Mouse (Mus musculus) stomach, embryonic 14.5 days (tissue): ENCODE measurements around the gene Kcnab2. TPM values are rescaled to one million over a fixed set of nuclear protein-coding genes. Genes with fewer than 3 reads are reported as not detected.

Source experiments
- ATAC-seq: fragments of 200-750 bp; cut with Nextera tagmentation; 2 replicates; pipeline ENCODE4 v1.8.0; 2017; ENCODE audit warnings: low read depth, moderate TSS enrichment; ENCODE audit not compliant: insufficient number of reproducible peaks, insufficient read depth, low FRiP score
- H3K27ac ChIP-seq: fragments of 300-500 bp; sonication (generic); 2 replicates; pipeline ENCODE4 v1.5.1; 2014; ENCODE audit warnings: mild to moderate bottlenecking, low read length, moderate library complexity, mixed read lengths
- H3K27me3 ChIP-seq: fragments of 300-500 bp; sonication (generic); 2 replicates; pipeline ENCODE4 v1.6.1; 2014; ENCODE audit warnings: low read length, control low read depth, mixed read lengths; ENCODE audit not compliant: control insufficient read depth, insufficient read depth
- H3K36me3 ChIP-seq: fragments of 300-500 bp; sonication (generic); 2 replicates; pipeline ENCODE4 v1.6.1; 2014; ENCODE audit warnings: mild to moderate bottlenecking, control low read depth, low read length, moderate library complexity, mixed read lengths; ENCODE audit not compliant: control insufficient read depth, insufficient read depth
- H3K4me1 ChIP-seq: fragments of 300-500 bp; sonication (generic); 2 replicates; pipeline ENCODE4 v1.6.1; 2014; ENCODE audit warnings: low read length, control low read depth, mixed read lengths; ENCODE audit not compliant: control insufficient read depth, insufficient read depth
- H3K4me2 ChIP-seq: fragments of 300-500 bp; sonication (generic); replicated peaks from 2 replicates; pipeline ENCODE4 v1.6.1; 2014; ENCODE audit warnings: low read depth, low read length, control low read depth
- H3K4me3 ChIP-seq: fragments of 300-500 bp; sonication (generic); 2 replicates; pipeline ENCODE4 v1.5.1; 2014; ENCODE audit warnings: low read depth, low read length, control low read depth
- H3K9ac ChIP-seq: fragments of 300-500 bp; sonication (generic); replicated peaks from 2 replicates; pipeline ENCODE4 v1.6.1; 2014; ENCODE audit warnings: low read depth, mild to moderate bottlenecking, control low read depth, low read length, moderate library complexity, mixed read lengths
- H3K9me3 ChIP-seq: fragments of 300-500 bp; sonication (generic); 2 replicates; pipeline ENCODE4 v1.6.1; 2016; ENCODE audit warnings: low read depth, low read length, control low read depth; ENCODE audit not compliant: control insufficient read depth
- WGBS: fragments of 180-500 bp; shearing (Covaris S2); extraction: QIAGEN DNeasy Blood & Tissue Kit; methylation state at CpG from one replicate; pipeline ENCODE4 v1.1.7; 2014; 5-methylcytosine and 5-hydroxymethylcytosine counted together
- polyA plus RNA-seq: library from polyadenylated mRNA; unstranded; fragments of >200 nt; fragmentation: Nextera tagmentation; extraction: Ambion mirVana; gene quantifications from 2 replicates; pipeline ENCODE4 v1.2.1, GENCODE M21; 2014

Kcnab2 gene
- polyA plus RNA-seq, 1 experiment from 2014 or later = 4.1 TPM

- H3K27ac ChIP-seq = no peak overlapping the region
Measured at GRCm38 (mm10) chr4:152447731-152448665, 29.7 kb downstream of the Kcnab2 start.

GRCm38 (mm10) chr4:152446178-152446577 is 31.5 kb downstream of the Kcnab2 start:
- Histone ChIP-seq H3K4me2 (no peak overlapping the region), H3K4me3 (no peak overlapping the region), H3K9me3 (no peaks in the 10 kb centered on the region), H3K27ac (no peak overlapping the region), H3K4me1 (no peaks in the 10 kb centered on the region), H3K27me3 (no peaks in the 10 kb centered on the region), H3K9ac (no peak overlapping the region), H3K36me3 (no peaks in the 10 kb centered on the region)
- 79% methylated on average over 10 of the region's 10 CpGs for whole genome bisulfite sequencing
- no peak for ATAC-seq

More at GRCm38 (mm10) chr4:152447731-152448665, 29.7 kb downstream of the Kcnab2 start:
- ATAC-seq = no peak
- 69% methylated on average over 22 of the region's 22 CpGs for WGBS
- Histone ChIP-seq H3K27me3 (no peaks in the 10 kb centered on the region), H3K36me3 (no peaks in the 10 kb centered on the region), H3K9ac (no peak overlapping the region), H3K4me1 (no peaks in the 10 kb centered on the region), H3K9me3 (no peaks in the 10 kb centered on the region), H3K4me2 (no peak overlapping the region), H3K4me3 (no peak overlapping the region)

- Histone ChIP-seq H3K4me2 (no peak overlapping the region), H3K9ac (no peak overlapping the region), H3K4me1 (no peaks in the 10 kb centered on the region), H3K9me3 (no peaks in the 10 kb centered on the region), H3K36me3 (no peaks in the 10 kb centered on the region), H3K27ac (no peak overlapping the region), H3K4me3 (no peak overlapping the region), H3K27me3 (no peaks in the 10 kb centered on the region)
- 37% methylated on average over 9 of the region's 9 CpGs for WGBS
- no peak for ATAC-seq
Measured at GRCm38 (mm10) chr4:152441536-152441935, 36.1 kb downstream of the Kcnab2 start.

- WGBS = 57% methylated on average over 9 of the region's 9 CpGs
- Histone ChIP-seq H3K9ac (no peak overlapping the region), H3K9me3 (no peaks in the 10 kb centered on the region), H3K4me1 (no peaks in the 10 kb centered on the region), H3K4me3 (no peak overlapping the region), H3K27me3 (no peaks in the 10 kb centered on the region), H3K4me2 (no peak overlapping the region), H3K36me3 (no peaks in the 10 kb centered on the region), H3K27ac (no peak overlapping the region)
- no peak for ATAC-seq
Measured at GRCm38 (mm10) chr4:152440882-152441281, 36.8 kb downstream of the Kcnab2 start.

GRCm38 (mm10) chr4:152435255-152435654 is 42.4 kb downstream of the Kcnab2 start:
- H3K27ac ChIP-seq = no peak overlapping the region
- no peak overlapping the region for H3K9ac ChIP-seq
- H3K4me3 ChIP-seq = no peak overlapping the region
- no peaks in the 10 kb centered on the region for H3K27me3 ChIP-seq
- H3K9me3 ChIP-seq = no peaks in the 10 kb centered on the region
- H3K4me2 ChIP-seq = peak overlapping the region; percentile 31
- no peaks in the 10 kb centered on the region for H3K4me1 ChIP-seq
- H3K36me3 ChIP-seq = no peaks in the 10 kb centered on the region
- 10% methylated on average over 10 of the region's 10 CpGs for WGBS
- ATAC-seq = no peak

- ATAC-seq = peak; percentile 82
- no peaks in the 10 kb centered on the region for H3K4me1 ChIP-seq
- no peaks in the 10 kb centered on the region for H3K9me3 ChIP-seq
- no peaks in the 10 kb centered on the region for H3K36me3 ChIP-seq
- H3K4me3 ChIP-seq = no peak overlapping the region
- no peak overlapping the region for H3K27ac ChIP-seq
- no peaks in the 10 kb centered on the region for H3K27me3 ChIP-seq
- peak overlapping the region; percentile 31 for H3K4me2 ChIP-seq
- H3K9ac ChIP-seq = no peak overlapping the region
- 2% methylated on average over 9 of the region's 9 CpGs for WGBS
Measured at GRCm38 (mm10) chr4:152434836-152435235, 42.8 kb downstream of the Kcnab2 start.

- Histone ChIP-seq H3K27me3 (no peaks in the 10 kb centered on the region), H3K36me3 (no peaks in the 10 kb centered on the region), H3K27ac (no peak overlapping the region), H3K9ac (no peak overlapping the region), H3K4me3 (no peak overlapping the region), H3K4me1 (no peaks in the 10 kb centered on the region), H3K9me3 (no peaks in the 10 kb centered on the region), H3K4me2 (no peak overlapping the region)
- no peak for ATAC-seq
- WGBS = 59% methylated on average over 5 of the region's 5 CpGs
Measured at GRCm38 (mm10) chr4:152432308-152432707, 45.4 kb downstream of the Kcnab2 start.

- no peak overlapping the region for H3K27ac ChIP-seq
- H3K4me1 ChIP-seq = no peaks in the 10 kb centered on the region
- H3K9ac ChIP-seq = no peak overlapping the region
- WGBS = 59% methylated on average over 8 of the region's 8 CpGs
- no peaks in the 10 kb centered on the region for H3K36me3 ChIP-seq
- H3K27me3 ChIP-seq = no peaks in the 10 kb centered on the region
- H3K4me3 ChIP-seq = no peak overlapping the region
- no peaks in the 10 kb centered on the region for H3K9me3 ChIP-seq
- no peak for ATAC-seq
- H3K4me2 ChIP-seq = no peak overlapping the region
Measured at GRCm38 (mm10) chr4:152428259-152428658, 49.4 kb downstream of the Kcnab2 start.
